Mouse (Mus musculus) C2C12 (cell line): ENCODE results near the gene Gm20388.

Source experiments
- CEBPB ChIP-seq: IDR thresholded peaks from one replicate; pipeline ENCODE4 v1.6.1; 2011; ENCODE audit warnings: low read depth, mild to moderate bottlenecking, control low read depth, moderate library complexity
- CTCF ChIP-seq: IDR thresholded peaks from one replicate; pipeline ENCODE4 v1.5.1; 2011; ENCODE audit not compliant: control insufficient read depth, insufficient read depth, insufficient read length
- MAX ChIP-seq: IDR thresholded peaks from one replicate; pipeline ENCODE4 v1.6.1; 2011; ENCODE audit warnings: mild to moderate bottlenecking, control low read depth
- MYOG ChIP-seq: IDR thresholded peaks from one replicate; pipeline ENCODE4 v1.6.1; 2011; ENCODE audit not compliant: control insufficient read depth, insufficient read length; ENCODE audit errors: extremely low read depth

GRCm38 (mm10) chr8:122303451-122303850, 2392.8 kb downstream of the Gm20388 start:
- TF ChIP-seq CTCF (no peak), CEBPB (no peak), MAX (no peak), MYOG (no peak)
